Mouse (Mus musculus): Measurements from ENCODE around the gene Fam20b.

- TF ChIP-seq POLR2A (IDR thresholded peaks at IDR 0.05; ENCODE audit: insufficient read depth, low read depth, low read length) (no peak), CTCF (IDR thresholded peaks at IDR 0.05; ENCODE audit: insufficient read depth, low read depth, low read length) (no peak)
Measured at GRCm38 (mm10) chr1:156686025-156686661, 32.7 kb downstream of the Fam20b start.

Measured in olfactory bulb, adult 2 months (tissue).